Mouse (Mus musculus) thymus, postnatal 0 days (tissue): ENCODE results near the gene Kcnj16. TPM values are rescaled to one million over a fixed set of nuclear protein-coding genes. Genes with fewer than 3 reads are reported as not detected.

Source experiments
- DNase-seq: peaks from one replicate; pipeline ENCODE4 v3.0.0-alpha.2; 2015; ENCODE audit warnings: low spot score
- polyA plus RNA-seq: library from polyadenylated mRNA; unstranded; fragments of >200 nt; fragmentation: Nextera tagmentation; extraction: Ambion mirVana; gene quantifications from 2 replicates; pipeline ENCODE4 v1.2.1, GENCODE M21; 2015

Gene Kcnj16
- polyA plus RNA-seq, 1 experiment from 2014 or later: 0.25 TPM

- no peak for DNase-seq
Measured at GRCm38 (mm10) chr11:111054854-111055822, 87.3 kb downstream of the Kcnj16 start.

DNA sequence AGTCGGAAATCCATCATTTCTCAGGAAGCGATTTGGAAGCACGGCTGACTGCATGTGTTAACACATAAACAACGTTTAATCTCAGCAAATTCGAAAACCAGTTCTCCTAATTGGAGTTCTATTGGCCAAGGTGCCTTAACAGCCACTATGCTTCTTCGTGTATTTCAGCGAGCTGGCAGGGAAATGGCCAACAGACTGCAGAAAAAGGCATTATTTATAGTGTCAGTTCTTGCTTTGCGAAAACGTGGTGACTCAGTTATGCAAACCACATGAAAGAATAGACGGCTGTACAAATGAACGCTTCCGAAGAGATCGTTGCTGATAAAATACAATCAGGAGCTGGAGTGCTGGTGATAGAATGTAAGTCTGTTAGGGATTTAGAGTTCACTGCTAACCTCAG is 88.2 kb downstream of the Kcnj16 start:
- no peak for DNase-seq

DNA sequence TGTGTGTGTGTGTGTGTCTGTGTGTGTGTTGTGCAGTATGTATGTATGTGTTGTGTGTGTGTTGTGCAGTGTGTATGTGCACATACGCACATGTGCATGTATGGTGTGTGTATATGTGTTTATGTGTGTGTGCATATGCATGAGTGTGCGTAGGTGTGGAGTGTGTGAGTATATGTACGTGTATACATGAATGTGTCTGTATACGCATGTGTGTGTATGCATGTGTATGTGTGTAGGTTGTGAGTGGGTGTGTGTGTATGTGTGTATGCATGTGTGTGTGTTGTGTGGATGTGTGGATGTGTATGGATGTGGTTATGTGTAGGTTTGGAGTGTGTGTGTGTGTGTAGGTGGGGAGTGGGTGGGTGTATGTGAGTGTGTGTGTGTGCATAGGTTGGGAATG is 89.6 kb downstream of the Kcnj16 start:
- no peak for DNase-seq

- DNase-seq: no peak
Measured at GRCm38 (mm10) chr11:111059440-111059839, 91.6 kb downstream of the Kcnj16 start.

GRCm38 (mm10) chr11:111060216-111060615 is 92.4 kb downstream of the Kcnj16 start:
- DNase-seq: no peak

DNA sequence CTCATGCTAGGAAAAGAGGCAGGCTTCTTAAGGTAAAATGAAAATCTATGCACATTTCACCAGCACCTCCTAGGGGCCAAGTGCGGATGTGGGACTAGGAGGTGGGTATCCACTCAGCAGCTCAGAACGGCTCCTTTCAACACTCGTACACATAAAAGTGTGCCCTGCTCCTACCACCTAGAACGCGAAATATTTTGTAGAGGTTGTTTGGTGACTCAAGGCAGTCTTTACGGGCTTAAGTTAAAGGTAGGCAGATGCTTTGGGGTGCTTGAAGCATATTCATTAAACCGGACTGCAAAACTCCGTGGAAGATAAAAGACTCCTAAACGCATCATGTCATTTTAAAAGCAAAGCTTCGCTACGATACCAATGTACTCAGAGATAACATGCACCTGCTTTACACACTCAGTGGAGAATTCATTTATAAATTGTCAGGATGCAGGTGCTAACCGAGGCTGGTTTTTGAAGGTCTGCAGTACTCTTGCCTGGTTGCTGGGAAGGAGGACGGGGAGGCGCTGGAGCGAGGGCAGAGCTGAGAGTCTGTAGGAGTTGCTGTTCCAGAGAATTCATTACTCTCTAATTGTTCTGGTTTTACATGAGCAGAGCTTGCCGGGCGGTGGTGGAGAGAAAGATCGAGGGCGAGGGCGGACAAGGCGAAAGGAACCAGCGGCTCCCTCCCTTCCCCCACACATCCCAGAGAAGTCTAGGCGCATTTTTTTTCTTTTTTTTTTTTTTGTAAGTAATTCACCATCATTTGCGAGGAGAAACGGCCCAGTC is 97.1 kb downstream of the Kcnj16 start:
- DNase-seq: peak; percentile 68

GRCm38 (mm10) chr11:111065635-111066298 is 97.9 kb downstream of the Kcnj16 start, which contains the start of gene Kcnj2:
Gene Kcnj2, plus strand, starts transcription at chr11:111066164.
- peak; percentile 86 for DNase-seq

DNA sequence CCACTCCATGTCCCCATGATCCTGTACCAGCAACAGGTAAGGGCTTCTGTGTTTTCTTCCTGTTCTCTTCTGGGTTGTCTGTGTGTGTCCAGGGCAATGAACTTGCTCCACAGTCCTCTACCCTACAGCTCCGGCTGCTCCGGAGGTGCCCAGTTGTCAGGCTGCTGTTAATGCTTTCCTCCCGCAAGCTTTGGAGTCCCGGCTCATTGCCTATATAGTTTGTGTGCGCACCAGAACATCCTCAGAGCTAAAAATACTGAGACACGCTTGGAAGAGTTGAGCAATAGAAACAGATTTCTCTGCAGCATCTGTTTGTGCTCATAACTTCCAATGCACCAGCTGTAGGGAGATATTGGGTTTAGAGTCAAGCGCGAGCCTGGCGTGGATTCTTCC is 98.5 kb downstream of the Kcnj16 start:
- DNase-seq: peak; percentile 8

DNA sequence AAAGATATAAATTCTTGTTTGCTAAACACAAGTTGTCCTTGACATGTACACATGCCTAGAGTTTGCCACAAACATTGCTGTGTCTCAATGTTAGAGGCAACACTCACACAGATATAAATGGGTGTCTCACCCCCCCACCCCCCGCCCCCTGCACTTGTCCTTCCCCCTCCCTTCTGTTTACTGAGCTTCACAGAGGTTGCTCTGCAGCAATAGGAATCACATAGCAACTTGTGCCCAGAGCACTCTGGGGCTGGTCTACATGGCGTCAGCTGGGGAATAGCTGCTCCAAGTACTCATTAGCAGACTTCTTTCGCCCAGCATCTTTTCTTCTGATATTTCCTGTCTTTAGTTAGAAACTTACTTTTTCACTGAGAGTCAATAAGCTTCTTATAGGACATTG is 100.0 kb downstream of the Kcnj16 start:
- DNase-seq: no peak

GRCm38 (mm10) chr11:111070460-111070859 is 102.6 kb downstream of the Kcnj16 start:
- no peak for DNase-seq

GRCm38 (mm10) chr11:111074131-111074530 is 106.3 kb downstream of the Kcnj16 start:
- DNase-seq: no peak

Other genes starting within 250 kb of the Kcnj16 start
- 0.39 and 0.56 TPM in 2 replicates for gene Kcnj2, start 98.1 kb downstream of the Kcnj16 start, polyA plus RNA-seq